Mouse (Mus musculus) liver, adult 2 months (tissue): ENCODE results near the gene Pvalb.

Experiments used
- CTCF ChIP-seq: fragments of 200-500 bp; IDR thresholded peaks from 2 replicates; pipeline ENCODE4 v1.5.1; 2011; ENCODE audit warnings: low read depth, low read length, control low read depth
- POLR2A ChIP-seq: fragments of 200-500 bp; IDR thresholded peaks from 2 replicates; pipeline ENCODE4 v1.6.1; 2011; ENCODE audit warnings: low read length, control low read depth; ENCODE audit not compliant: insufficient read depth; ENCODE audit errors: extremely low read depth

GRCm38 (mm10) chr15:78157330-78157729, 48.9 kb downstream of the Pvalb start:
- TF ChIP-seq CTCF = no peak
- TF ChIP-seq POLR2A = no peak
